Mouse (Mus musculus): ENCODE data around the gene Wdr78. TPM values are rescaled to one million over a fixed set of nuclear protein-coding genes. Genes with fewer than 3 reads are reported as not detected.

The Wdr78 gene
- polyA plus RNA-seq (2016; fragmentation: Nextera tagmentation; extraction: Ambion mirVana), result 2.0 TPM in 2 replicates

DNA sequence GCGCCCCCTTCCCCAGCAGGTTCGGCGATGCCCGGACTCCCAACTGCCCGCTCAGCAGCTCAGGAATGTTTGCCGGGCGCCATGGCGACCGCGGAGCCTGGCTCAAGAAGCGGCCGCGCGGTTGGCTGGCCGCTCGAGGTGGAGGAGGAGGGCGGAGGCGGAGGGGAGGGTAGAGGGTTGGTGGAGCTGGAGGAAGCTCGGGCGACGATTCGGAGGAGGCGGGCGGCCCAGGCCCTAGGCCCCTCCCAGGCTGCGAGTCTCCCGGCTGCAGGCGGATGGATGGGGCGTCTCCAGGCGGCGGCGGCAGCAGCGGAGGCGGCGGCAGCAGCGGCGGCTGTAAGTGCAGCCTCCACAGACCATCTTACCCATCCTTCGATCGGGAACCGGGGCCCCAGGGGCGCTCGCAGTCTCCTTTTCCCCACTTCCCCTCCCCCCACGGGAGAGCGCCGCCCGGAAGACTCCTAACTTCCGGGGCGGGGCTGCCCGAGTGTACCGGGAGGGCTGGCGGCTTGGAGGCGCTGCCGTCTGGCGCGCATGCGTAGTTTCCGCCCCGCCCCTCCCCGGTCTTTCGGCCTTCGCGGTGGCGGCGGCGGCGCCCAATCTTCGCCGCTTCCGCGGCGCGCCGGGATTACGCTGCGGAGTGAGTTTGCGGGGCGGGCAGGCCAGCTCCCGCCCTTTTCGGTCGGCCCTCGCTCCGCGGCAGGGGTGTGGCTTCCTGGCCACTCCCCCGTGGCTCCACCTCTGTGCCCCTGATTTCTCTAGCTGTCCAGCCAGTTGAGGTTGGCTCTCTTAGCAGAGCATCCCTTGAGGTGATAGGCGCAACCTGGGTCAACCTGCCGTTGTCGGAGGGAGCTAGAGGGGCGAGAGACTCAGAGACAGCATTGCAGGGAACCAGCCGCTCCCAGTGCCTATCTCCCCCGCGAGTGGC lies at the start of gene Wdr78, which contains the start of gene Mier1:
Gene Wdr78 (minus strand): TSS at position 372 of the 928 bp plus-strand sequence.
Gene Mier1 (plus strand): TSS at position 207 of the 928 bp plus-strand sequence.
- Histone ChIP-seq H3K27me3 (replicated peaks) (no peaks in the 10 kb centered on the region), H3K9me3 (replicated peaks) (no peaks in the 10 kb centered on the region), H3K36me3 (peaks cover 5% of the 10 kb centered on the region), H3K9ac (peak within 1 kb of the TSS; percentile 85), H3K4me1 (replicated peaks) (peaks cover 19% of the 10 kb centered on the region), H3K4me3 (peak within 1 kb of the TSS; percentile 67), H3K27ac (ENCODE audit: poor library complexity, severe bottlenecking) (peak within 1 kb of the TSS; percentile 96), H3K4me2 (peak within 1 kb of the TSS; percentile 75)
- under 1% methylated on average over 86 of the region's 90 CpGs for WGBS
- peak; percentile 99 for ATAC-seq (ENCODE audit: insufficient number of reproducible peaks, low FRiP score)

DNA sequence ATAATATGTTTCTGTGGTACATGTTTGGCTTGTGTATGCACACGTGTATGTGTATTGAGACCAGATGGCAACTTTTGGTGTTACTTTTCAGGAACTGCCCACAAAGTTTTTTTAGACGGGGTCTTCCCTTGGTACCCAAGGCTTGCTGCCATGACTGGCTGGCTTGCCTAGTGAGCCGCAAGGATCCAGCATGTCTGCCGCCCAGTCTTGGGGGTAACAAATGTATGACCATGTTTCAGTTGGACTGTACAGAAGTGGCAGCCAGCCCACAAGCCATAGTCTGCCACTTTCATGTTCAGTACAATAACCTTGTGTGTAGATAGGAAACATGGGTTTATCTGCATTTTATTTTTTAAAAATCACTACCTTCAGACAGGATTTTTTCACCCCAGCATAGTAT lies 44.4 kb upstream of the Wdr78 start:
- H3K9me3 ChIP-seq (replicated peaks), result no peaks in the 10 kb centered on the region
- H3K36me3 ChIP-seq, result peaks cover 69% of the 10 kb centered on the region
- 98% methylated on average over 4 of the region's 4 CpGs for WGBS
- no peak overlapping the region for H3K4me2 ChIP-seq
- no peak overlapping the region for H3K27ac ChIP-seq (ENCODE audit: poor library complexity, severe bottlenecking)
- H3K27me3 ChIP-seq (replicated peaks), result no peaks in the 10 kb centered on the region
- H3K4me1 ChIP-seq (replicated peaks), result no peaks in the 10 kb centered on the region
- H3K9ac ChIP-seq, result no peak overlapping the region
- H3K4me3 ChIP-seq, result no peak overlapping the region
- ATAC-seq (ENCODE audit: insufficient number of reproducible peaks, low FRiP score), result no peak

DNA sequence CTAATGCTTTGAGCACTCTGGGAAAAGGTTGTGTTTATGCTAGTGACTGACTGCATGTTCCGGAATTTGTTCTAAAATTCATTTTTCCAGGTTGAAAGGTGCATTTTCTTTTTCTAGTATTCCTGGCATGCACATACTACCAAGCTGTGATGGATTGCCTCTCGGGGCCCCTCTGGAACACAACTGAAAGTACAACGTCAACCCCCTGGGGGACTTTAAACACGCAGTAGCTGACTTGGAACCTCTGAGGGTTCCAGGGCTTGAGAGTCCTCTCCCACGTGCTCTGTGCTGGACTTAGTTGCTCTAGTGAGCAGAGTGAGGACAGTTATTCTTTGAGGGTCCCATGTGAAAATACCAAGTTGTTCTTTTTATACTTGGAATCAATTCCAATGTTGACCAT lies 37.6 kb upstream of the Wdr78 start:
- ATAC-seq (ENCODE audit: insufficient number of reproducible peaks, low FRiP score), result no peak
- 91% methylated on average over 5 of the region's 5 CpGs for WGBS
- Histone ChIP-seq H3K27ac (ENCODE audit: poor library complexity, severe bottlenecking) (no peak overlapping the region), H3K4me1 (replicated peaks) (no peaks in the 10 kb centered on the region), H3K9me3 (replicated peaks) (no peaks in the 10 kb centered on the region), H3K4me3 (no peak overlapping the region), H3K9ac (no peak overlapping the region), H3K4me2 (no peak overlapping the region), H3K36me3 (peaks cover 77% of the 10 kb centered on the region), H3K27me3 (replicated peaks) (no peaks in the 10 kb centered on the region)

DNA sequence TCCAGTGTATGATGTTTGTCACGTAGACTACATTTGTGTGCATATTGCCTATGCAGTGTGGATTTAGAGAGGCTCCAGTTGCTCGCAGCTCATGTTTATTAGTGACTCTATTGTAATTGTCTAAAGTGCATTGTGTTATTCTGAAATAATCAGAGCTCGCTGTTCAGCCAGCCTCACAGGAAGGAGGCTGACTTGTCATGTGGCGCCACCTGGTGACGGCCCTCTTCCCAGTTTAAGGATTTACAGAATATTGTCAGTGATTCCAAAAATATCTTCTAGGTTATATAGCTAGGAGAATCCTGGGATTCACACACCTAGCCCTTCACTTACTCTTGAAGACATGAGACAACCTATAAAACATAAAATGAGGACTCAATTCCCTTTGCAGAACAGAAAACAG lies 32.0 kb upstream of the Wdr78 start:
- H3K36me3 ChIP-seq, result peaks cover 55% of the 10 kb centered on the region
- no peaks in the 10 kb centered on the region for H3K4me1 ChIP-seq (replicated peaks)
- H3K27me3 ChIP-seq (replicated peaks), result no peaks in the 10 kb centered on the region

DNA sequence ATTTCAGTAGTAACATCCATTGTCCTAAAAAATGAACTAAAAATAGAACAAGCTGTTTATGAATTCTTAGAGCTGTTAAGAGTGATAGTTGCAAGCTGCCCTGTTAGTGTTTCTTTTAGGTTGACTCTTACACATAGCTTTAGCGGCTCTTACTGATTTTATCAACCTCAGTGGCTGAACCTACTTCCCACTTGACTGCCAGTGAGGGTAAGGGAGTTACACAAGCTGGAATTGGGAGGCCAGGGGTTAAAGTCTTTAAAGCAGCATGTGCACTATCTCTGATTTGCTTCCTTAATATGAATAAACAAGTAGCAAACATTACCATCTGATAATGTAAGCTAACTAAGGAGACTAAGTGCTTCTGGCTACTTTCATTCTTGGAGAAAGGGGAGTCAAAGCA lies 22.6 kb upstream of the Wdr78 start:
- Histone ChIP-seq H3K9ac (no peak overlapping the region), H3K9me3 (replicated peaks) (no peaks in the 10 kb centered on the region), H3K4me3 (no peak overlapping the region), H3K36me3 (peaks cover 34% of the 10 kb centered on the region), H3K4me2 (no peak overlapping the region), H3K27ac (ENCODE audit: poor library complexity, severe bottlenecking) (no peak overlapping the region), H3K27me3 (replicated peaks) (no peaks in the 10 kb centered on the region), H3K4me1 (replicated peaks) (0 out of 2 replicates have a peak, but pooled peaks cover 4% of the 10 kb centered on the region)
- ATAC-seq (ENCODE audit: insufficient number of reproducible peaks, low FRiP score), result no peak
- 29% methylated on average over 1 of the region's 1 CpGs for WGBS

More for the DNA sequence above, 32.0 kb upstream of the Wdr78 start:
- Histone ChIP-seq H3K27ac (ENCODE audit: poor library complexity, severe bottlenecking) (no peak overlapping the region), H3K9me3 (replicated peaks) (no peaks in the 10 kb centered on the region), H3K4me2 (no peak overlapping the region), H3K9ac (no peak overlapping the region), H3K4me3 (no peak overlapping the region)
- WGBS, result 49% methylated on average over 5 of the region's 5 CpGs
- ATAC-seq (ENCODE audit: insufficient number of reproducible peaks, low FRiP score), result no peak

DNA sequence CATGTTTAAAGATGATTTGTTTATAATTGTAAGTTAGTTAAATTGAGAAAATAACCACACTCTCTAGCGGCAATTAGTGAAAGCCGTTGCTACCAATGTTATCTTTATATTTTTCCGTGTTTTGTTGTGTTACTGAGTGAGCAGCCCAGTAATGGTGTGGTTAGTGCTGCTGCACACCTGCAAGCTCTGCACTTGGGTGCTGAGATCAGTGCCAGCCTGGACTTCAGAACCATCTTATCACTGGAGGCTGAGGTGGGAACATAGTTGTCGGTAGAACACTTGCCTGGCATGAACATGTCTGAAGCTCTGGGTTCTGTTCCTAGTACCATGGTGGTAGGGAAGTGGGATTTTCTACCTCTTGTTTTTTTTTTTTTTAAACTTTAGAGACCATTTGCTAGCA lies 12.2 kb upstream of the Wdr78 start:
- H3K9me3 ChIP-seq (replicated peaks), result no peaks in the 10 kb centered on the region
- no peak overlapping the region for H3K4me3 ChIP-seq
- no peak overlapping the region for H3K27ac ChIP-seq (ENCODE audit: poor library complexity, severe bottlenecking)
- WGBS, result 74% methylated on average over 4 of the region's 4 CpGs
- no peak overlapping the region for H3K9ac ChIP-seq
- ATAC-seq (ENCODE audit: insufficient number of reproducible peaks, low FRiP score), result no peak
- no peaks in the 10 kb centered on the region for H3K27me3 ChIP-seq (replicated peaks)
- peaks cover 9% of the 10 kb centered on the region for H3K36me3 ChIP-seq
- H3K4me2 ChIP-seq, result no peak overlapping the region
- H3K4me1 ChIP-seq (replicated peaks), result peaks cover 6% of the 10 kb centered on the region

DNA sequence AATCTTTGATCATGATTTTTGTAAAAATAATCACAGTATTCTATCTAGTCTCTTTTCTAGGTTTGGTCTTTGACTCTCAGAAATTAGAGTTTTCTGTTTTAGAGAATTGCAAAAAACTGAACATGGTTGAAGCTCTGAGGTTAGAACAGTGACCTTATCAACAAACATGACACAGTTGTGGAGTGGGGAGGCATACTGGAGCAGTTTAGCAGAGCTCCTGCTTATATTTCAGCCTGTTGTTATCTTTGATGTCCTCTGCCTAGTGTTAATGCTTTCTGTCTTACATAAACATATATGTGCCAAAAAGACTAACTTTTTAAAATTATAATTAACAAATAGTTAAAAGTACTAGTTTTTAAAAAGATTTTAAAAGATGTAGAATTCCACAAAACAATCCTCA lies 9.3 kb upstream of the Wdr78 start:
- no peaks in the 10 kb centered on the region for H3K27me3 ChIP-seq (replicated peaks)
- H3K4me1 ChIP-seq (replicated peaks), result peaks cover 13% of the 10 kb centered on the region
- H3K4me2 ChIP-seq, result no peak overlapping the region
- no peak overlapping the region for H3K27ac ChIP-seq (ENCODE audit: poor library complexity, severe bottlenecking)
- ATAC-seq (ENCODE audit: insufficient number of reproducible peaks, low FRiP score), result no peak
- H3K9me3 ChIP-seq (replicated peaks), result no peaks in the 10 kb centered on the region
- no peak overlapping the region for H3K9ac ChIP-seq
- H3K4me3 ChIP-seq, result no peak overlapping the region
- no peaks in the 10 kb centered on the region for H3K36me3 ChIP-seq

DNA sequence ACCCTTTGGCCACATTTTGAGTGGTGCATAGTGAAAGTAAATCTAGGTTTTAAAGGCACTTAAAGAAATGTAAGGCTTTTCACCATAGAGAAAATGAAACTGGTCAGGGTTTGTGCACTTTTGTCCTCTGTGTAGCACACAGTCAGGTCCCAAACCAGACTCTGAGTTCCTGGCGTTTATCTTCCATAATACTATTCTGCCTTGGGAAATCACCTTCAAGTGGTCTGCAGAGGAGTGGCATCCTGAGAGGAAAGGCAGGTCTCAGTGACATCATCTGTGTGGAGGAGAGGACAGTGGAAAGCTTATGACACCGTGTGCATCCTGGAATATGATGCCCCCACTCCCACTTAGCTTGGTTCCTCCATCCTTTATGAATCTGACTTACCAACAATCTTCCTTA lies 8.7 kb upstream of the Wdr78 start:
- Histone ChIP-seq H3K36me3 (no peaks in the 10 kb centered on the region), H3K4me3 (no peak overlapping the region), H3K9me3 (replicated peaks) (no peaks in the 10 kb centered on the region), H3K27me3 (replicated peaks) (no peaks in the 10 kb centered on the region), H3K9ac (0 out of 2 replicates have a peak overlapping the region, but pooled peaks have one; percentile 3), H3K4me1 (replicated peaks) (peaks cover 13% of the 10 kb centered on the region), H3K4me2 (peak overlapping the region; percentile 3), H3K27ac (ENCODE audit: poor library complexity, severe bottlenecking) (peak overlapping the region; percentile 33; the same call in 1 of the 2 replicates)
- WGBS, result 14% methylated on average over 2 of the region's 2 CpGs
- no peak for ATAC-seq (ENCODE audit: insufficient number of reproducible peaks, low FRiP score)

DNA sequence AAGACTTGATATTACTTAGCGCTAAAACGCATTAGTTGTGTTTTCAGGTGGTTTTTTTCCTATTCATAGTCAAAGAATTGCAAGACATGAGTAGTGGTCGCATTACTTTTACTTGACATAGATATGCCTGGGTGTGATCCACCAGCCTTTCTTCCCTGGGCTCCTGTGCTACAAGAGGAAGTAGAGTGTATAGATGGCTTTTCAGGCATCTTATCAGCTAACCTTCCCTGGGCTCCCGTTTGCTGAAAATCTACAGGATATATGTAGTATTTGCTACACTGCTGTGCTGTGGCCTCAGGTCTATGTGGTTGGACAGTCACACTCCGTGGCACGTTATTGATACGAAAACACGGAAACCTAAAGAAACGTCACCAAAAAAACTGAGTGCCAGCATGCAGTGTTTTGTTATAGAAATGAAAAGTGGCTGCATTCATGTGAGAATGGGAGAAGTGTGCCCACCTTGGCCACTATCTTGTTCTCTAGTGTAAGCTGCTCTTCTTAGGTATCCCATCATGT lies 6.6 kb upstream of the Wdr78 start:
- 73% methylated on average over 9 of the region's 9 CpGs for WGBS
- Histone ChIP-seq H3K9ac (no peak overlapping the region), H3K36me3 (peaks cover 5% of the 10 kb centered on the region), H3K27ac (ENCODE audit: poor library complexity, severe bottlenecking) (peak overlapping the region; percentile 7; the same call in 1 of the 2 replicates), H3K4me1 (replicated peaks) (peaks cover 13% of the 10 kb centered on the region), H3K4me3 (peak overlapping the region; percentile 73), H3K9me3 (replicated peaks) (no peaks in the 10 kb centered on the region), H3K27me3 (replicated peaks) (no peaks in the 10 kb centered on the region), H3K4me2 (peak overlapping the region; percentile 52)
- no peak for ATAC-seq (ENCODE audit: insufficient number of reproducible peaks, low FRiP score)

DNA sequence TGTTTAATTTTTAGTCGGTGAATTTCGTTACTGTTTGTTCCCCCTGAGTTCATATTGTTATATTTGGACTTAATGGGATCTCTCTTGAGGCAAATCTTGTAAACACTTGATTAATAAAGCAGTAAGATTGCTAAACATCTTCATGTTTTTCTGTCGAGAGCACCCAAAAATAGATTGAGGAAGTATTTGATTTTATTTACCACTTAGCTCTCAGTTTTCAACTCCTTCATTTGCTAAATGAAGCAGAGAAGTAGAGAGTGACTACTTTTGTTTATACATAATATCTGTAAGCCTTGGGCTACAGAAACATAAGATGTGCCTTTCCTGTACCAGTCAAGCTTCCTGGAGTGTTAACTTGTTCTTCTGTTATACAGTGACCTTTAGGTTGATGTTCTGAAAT lies 6.0 kb upstream of the Wdr78 start:
- H3K27ac ChIP-seq (ENCODE audit: poor library complexity, severe bottlenecking), result peak overlapping the region; percentile 7; the same call in 1 of the 2 replicates
- WGBS, result 36% methylated on average over 3 of the region's 3 CpGs
- H3K4me1 ChIP-seq (replicated peaks), result peaks cover 15% of the 10 kb centered on the region
- H3K9me3 ChIP-seq (replicated peaks), result no peaks in the 10 kb centered on the region
- peak overlapping the region; percentile 63; the same call in 1 of the 2 replicates for H3K4me2 ChIP-seq
- no peaks in the 10 kb centered on the region for H3K27me3 ChIP-seq (replicated peaks)
- ATAC-seq (ENCODE audit: insufficient number of reproducible peaks, low FRiP score), result no peak
- peaks cover 5% of the 10 kb centered on the region for H3K36me3 ChIP-seq
- peak overlapping the region; percentile 73 for H3K4me3 ChIP-seq
- H3K9ac ChIP-seq, result no peak overlapping the region; the same call in 1 of the 2 replicates

DNA sequence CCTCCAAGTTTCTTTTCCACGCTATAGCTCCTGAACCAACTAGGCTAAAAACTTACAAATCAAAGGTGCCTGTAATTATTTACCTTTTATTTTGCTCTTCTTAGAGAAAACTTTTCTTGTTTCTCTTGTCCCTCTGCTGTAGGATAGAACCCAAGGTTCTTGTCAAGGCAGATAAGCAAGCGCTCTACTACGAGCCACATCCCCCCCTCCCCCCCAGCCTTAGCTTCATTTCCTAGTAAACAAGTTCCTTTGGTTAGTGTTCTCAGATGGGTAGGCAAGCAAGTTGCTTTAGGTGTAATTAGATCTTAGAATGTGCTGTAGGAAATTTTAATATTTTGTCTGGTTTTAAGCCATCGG lies 5.7 kb upstream of the Wdr78 start:
- Histone ChIP-seq H3K9ac (peak overlapping the region; percentile 87), H3K4me2 (peak overlapping the region; percentile 63), H3K36me3 (peaks cover 5% of the 10 kb centered on the region), H3K4me1 (replicated peaks) (peaks cover 19% of the 10 kb centered on the region), H3K27ac (ENCODE audit: poor library complexity, severe bottlenecking) (peak overlapping the region; percentile 95), H3K4me3 (peak overlapping the region; percentile 73), H3K27me3 (replicated peaks) (no peaks in the 10 kb centered on the region), H3K9me3 (replicated peaks) (no peaks in the 10 kb centered on the region)
- WGBS, result 13% methylated on average over 4 of the region's 4 CpGs
- ATAC-seq (ENCODE audit: insufficient number of reproducible peaks, low FRiP score), result peak; percentile 62

Data from heart, embryonic 12.5 days (tissue).